Mouse (Mus musculus) urinary bladder, postnatal 14 days (tissue): ENCODE measurements around the gene Cbx5.
"Not testable (repeated sequence)": the region's sequence is repeated elsewhere in the genome, so short reads cannot be mapped to it uniquely, and the experiment has no call there.

ENCODE experiments used
- DNase-seq: peaks from one replicate; pipeline ENCODE4 v3.0.0; 2021; ENCODE audit warnings: low spot score

The Cbx5 gene

GRCm38 (mm10) chr15:103239685-103240159, at the start of gene Cbx5:
TSS of gene Cbx5 (minus strand) at chr15:103239816.
- peak; percentile 98 for DNase-seq

GRCm38 (mm10) chr15:103285778-103286417, 46.3 kb upstream of the Cbx5 start:
- peak; percentile 46 for DNase-seq

- DNase-seq = no peak
Measured at GRCm38 (mm10) chr15:103284647-103285046, 45.0 kb upstream of the Cbx5 start.

GRCm38 (mm10) chr15:103284066-103284465, 44.5 kb upstream of the Cbx5 start:
- DNase-seq = no peak

- no peak for DNase-seq
Measured at GRCm38 (mm10) chr15:103281465-103282205, 42.0 kb upstream of the Cbx5 start.

- no peak for DNase-seq
Measured at GRCm38 (mm10) chr15:103280817-103281464, 41.3 kb upstream of the Cbx5 start.

- DNase-seq = no peak
Measured at GRCm38 (mm10) chr15:103279750-103280149, 40.1 kb upstream of the Cbx5 start.

- DNase-seq = no peak
Measured at GRCm38 (mm10) chr15:103277949-103278348, 38.3 kb upstream of the Cbx5 start.

GRCm38 (mm10) chr15:103275943-103276342, 36.3 kb upstream of the Cbx5 start:
- DNase-seq = not testable (repeated sequence)

GRCm38 (mm10) chr15:103272419-103273279, 33.0 kb upstream of the Cbx5 start, which contains the start of gene Copz1:
TSS of gene Copz1 (plus strand) at chr15:103272714.
- DNase-seq = peak; percentile 96

GRCm38 (mm10) chr15:103268903-103269302, 29.3 kb upstream of the Cbx5 start:
- DNase-seq = no peak

- DNase-seq = no peak
Measured at GRCm38 (mm10) chr15:103264794-103265193, 25.2 kb upstream of the Cbx5 start.

GRCm38 (mm10) chr15:103259989-103260388, 20.4 kb upstream of the Cbx5 start:
- DNase-seq = peak; percentile 46

GRCm38 (mm10) chr15:103259162-103259561, 19.5 kb upstream of the Cbx5 start:
- DNase-seq = no peak

GRCm38 (mm10) chr15:103257790-103258728, 18.4 kb upstream of the Cbx5 start, which contains the start of gene Nfe2:
TSS of gene Nfe2 (minus strand) at chr15:103258403.
- DNase-seq = peak; percentile 70

GRCm38 (mm10) chr15:103256210-103256986, 16.8 kb upstream of the Cbx5 start:
- no peak for DNase-seq

- DNase-seq = peak; percentile 28
Measured at GRCm38 (mm10) chr15:103255169-103255568, 15.6 kb upstream of the Cbx5 start.

- DNase-seq = no peak
Measured at GRCm38 (mm10) chr15:103253352-103253751, 13.7 kb upstream of the Cbx5 start.

- no peak for DNase-seq
Measured at GRCm38 (mm10) chr15:103252660-103253059, 13.0 kb upstream of the Cbx5 start.

- no peak for DNase-seq
Measured at GRCm38 (mm10) chr15:103251595-103251994, 12.0 kb upstream of the Cbx5 start.
